Mouse (Mus musculus): ENCODE data around the gene Reck.

DNA sequence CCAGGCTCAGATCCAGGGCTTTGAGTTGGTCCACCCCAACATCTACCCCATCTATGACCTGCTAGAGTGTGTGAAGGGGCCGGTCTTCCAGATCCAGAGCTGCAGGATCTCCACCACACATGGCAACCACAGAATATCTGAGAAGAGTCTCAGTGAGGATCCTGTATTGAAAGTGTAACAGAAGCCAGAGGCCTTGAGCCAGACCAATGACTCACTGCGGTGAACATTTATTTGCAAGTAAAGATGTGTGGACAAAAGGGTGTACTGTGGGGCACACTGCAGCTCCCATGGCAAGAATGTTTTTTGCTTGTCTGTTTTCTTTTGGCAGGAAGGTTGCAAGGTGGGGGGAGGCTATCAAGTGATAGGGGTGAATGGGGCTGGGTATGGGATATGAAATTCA, 72.2 kb downstream of the Reck start:
- no peak for TF ChIP-seq CTCF (IDR thresholded peaks at IDR 0.05; ENCODE audit: low read depth)
- TF ChIP-seq EP300 (IDR thresholded peaks at IDR 0.05; ENCODE audit: low read depth), result no peak

Measured in liver, embryonic 14.5 days (tissue).